Mouse (Mus musculus): ENCODE data around the gene Stradb. TPM values are rescaled to one million over a fixed set of nuclear protein-coding genes. Genes with fewer than 3 reads are reported as not detected.

Gene Stradb
- 4.6 TPM for polyA plus RNA-seq (2015; fragmentation: Illumina TruSeq; extraction: RNeasy Lipid Tissue Mini Kit (QIAGEN cat#74804); ENCODE audit: insufficient read depth, low read depth, low replicate concordance)

GRCm38 (mm10) chr1:58973366-58974221, at the start of gene Stradb, which contains the start of gene Trak2:
Gene Stradb, plus strand, starts transcription at chr1:58973522.
Gene Trak2, minus strand, starts transcription at chr1:58973430.

Other genes with a start within 250 kb of the Stradb start
- gene Casp8, start 178.1 kb upstream of the Stradb start, polyA plus RNA-seq (2015; fragmentation: Illumina TruSeq; extraction: RNeasy Lipid Tissue Mini Kit (QIAGEN cat#74804); ENCODE audit: insufficient read depth, low read depth, low replicate concordance): 7.3 TPM
- 8.3 TPM for gene Trak2, start 92 bp upstream of the Stradb start, polyA plus RNA-seq (2015; fragmentation: Illumina TruSeq; extraction: RNeasy Lipid Tissue Mini Kit (QIAGEN cat#74804); ENCODE audit: insufficient read depth, low read depth, low replicate concordance)
- not detected for gene C2cd6, start 121.4 kb downstream of the Stradb start, polyA plus RNA-seq (2015; fragmentation: Illumina TruSeq; extraction: RNeasy Lipid Tissue Mini Kit (QIAGEN cat#74804); ENCODE audit: insufficient read depth, low read depth, low replicate concordance)
- gene Tmem237, start 146.9 kb downstream of the Stradb start, polyA plus RNA-seq (2015; fragmentation: Illumina TruSeq; extraction: RNeasy Lipid Tissue Mini Kit (QIAGEN cat#74804); ENCODE audit: insufficient read depth, low read depth, low replicate concordance): 3.0 TPM
- gene Mpp4, start 189.9 kb downstream of the Stradb start, polyA plus RNA-seq (2015; fragmentation: Illumina TruSeq; extraction: RNeasy Lipid Tissue Mini Kit (QIAGEN cat#74804); ENCODE audit: insufficient read depth, low read depth, low replicate concordance): not detected

Data from pancreas, adult 10 weeks (tissue).